Mouse (Mus musculus): ENCODE measurements around the gene Wdr38. TPM values are rescaled to one million over a fixed set of nuclear protein-coding genes. Genes with fewer than 3 reads are reported as not detected.

Gene Wdr38
- polyA plus RNA-seq, 1 experiment: not detected

Other genes with a start within 250 kb of the Wdr38 start
- 0.88 and 1.7 TPM in 2 replicates for gene Nr6a1, start 69.8 kb upstream of the Wdr38 start, polyA plus RNA-seq (2012; ENCODE audit: insufficient read depth, insufficient read length, missing spikeins)
- 1.1 and 4.9 TPM in 2 replicates for gene Olfml2a, start 65.5 kb upstream of the Wdr38 start, polyA plus RNA-seq (2012; ENCODE audit: insufficient read depth, insufficient read length, missing spikeins)
- gene Arpc5l, start 7.9 kb downstream of the Wdr38 start, polyA plus RNA-seq (2012; ENCODE audit: insufficient read depth, insufficient read length, missing spikeins): 101 and 120 TPM in 2 replicates
- 120 and 144 TPM in 2 replicates for gene Rpl35, start 8.1 kb downstream of the Wdr38 start, polyA plus RNA-seq (2012; ENCODE audit: insufficient read depth, insufficient read length, missing spikeins)
- gene Golga1, start 68.1 kb downstream of the Wdr38 start, polyA plus RNA-seq (2012; ENCODE audit: insufficient read depth, insufficient read length, missing spikeins): 10.3 and 20.1 TPM in 2 replicates
- gene Scai, start 193.3 kb downstream of the Wdr38 start, polyA plus RNA-seq (2012; ENCODE audit: insufficient read depth, insufficient read length, missing spikeins): 3.6 and 5.3 TPM in 2 replicates
- gene Ppp6c, start 229.0 kb downstream of the Wdr38 start, polyA plus RNA-seq (2012; ENCODE audit: insufficient read depth, insufficient read length, missing spikeins): 82.1 and 108 TPM in 2 replicates